Mouse (Mus musculus) adrenal gland, postnatal 25 days (tissue): ENCODE data around the gene Tnfrsf8. TPM values are rescaled to one million over a fixed set of nuclear protein-coding genes. Genes with fewer than 3 reads are reported as not detected.

ENCODE experiments used
- DNase-seq: peaks from one replicate; pipeline ENCODE4 v3.0.0; 2021; ENCODE audit warnings: mixed read lengths
- total RNA-seq: library from RNA; stranded (reverse); gene quantifications from 2 replicates; pipeline ENCODE4 v1.2.3, GENCODE M21; 2021

The Tnfrsf8 gene
- total RNA-seq, 1 experiment from 2014 or later = 0.43 TPM

- DNase-seq = peak; percentile 33
These were observed 47.3 kb downstream of the Tnfrsf8 start for GRCm38 (mm10) chr4:145267631-145268110.

- no peak for DNase-seq
These were observed 48.5 kb downstream of the Tnfrsf8 start for GRCm38 (mm10) chr4:145266505-145266904.

GRCm38 (mm10) chr4:145264761-145265160 is 50.2 kb downstream of the Tnfrsf8 start:
- no peak for DNase-seq

GRCm38 (mm10) chr4:145263583-145263982 is 51.4 kb downstream of the Tnfrsf8 start:
- DNase-seq = no peak

GRCm38 (mm10) chr4:145260802-145261201 is 54.2 kb downstream of the Tnfrsf8 start:
- no peak for DNase-seq

- no peak for DNase-seq
These were observed 57.1 kb downstream of the Tnfrsf8 start for GRCm38 (mm10) chr4:145257751-145258434.

GRCm38 (mm10) chr4:145256144-145256543 is 58.8 kb downstream of the Tnfrsf8 start:
- DNase-seq = no peak

GRCm38 (mm10) chr4:145254418-145254817 is 60.5 kb downstream of the Tnfrsf8 start:
- DNase-seq = no peak

- no peak for DNase-seq
These were observed 62.4 kb downstream of the Tnfrsf8 start for GRCm38 (mm10) chr4:145252611-145253010.

- DNase-seq = no peak
These were observed 63.4 kb downstream of the Tnfrsf8 start for GRCm38 (mm10) chr4:145251546-145251945.

- no peak for DNase-seq
These were observed 65.0 kb downstream of the Tnfrsf8 start for GRCm38 (mm10) chr4:145250002-145250401.

GRCm38 (mm10) chr4:145247556-145247955 is 67.4 kb downstream of the Tnfrsf8 start:
- no peak for DNase-seq

- peak; percentile 64 for DNase-seq
These were observed 68.6 kb downstream of the Tnfrsf8 start, which contains the start of gene Tnfrsf1b for GRCm38 (mm10) chr4:145246173-145247011. Gene Tnfrsf1b (minus strand): TSS chr4:145246870.

GRCm38 (mm10) chr4:145245581-145245980 is 69.4 kb downstream of the Tnfrsf8 start:
- DNase-seq = no peak

- DNase-seq = no peak
These were observed 70.3 kb downstream of the Tnfrsf8 start for GRCm38 (mm10) chr4:145244676-145245075.

GRCm38 (mm10) chr4:145242719-145243350 is 72.1 kb downstream of the Tnfrsf8 start:
- DNase-seq = no peak

- DNase-seq = no peak
These were observed 74.2 kb downstream of the Tnfrsf8 start for GRCm38 (mm10) chr4:145240723-145241231.

- peak; percentile 25 for DNase-seq
These were observed 75.7 kb downstream of the Tnfrsf8 start for GRCm38 (mm10) chr4:145239049-145239830.

GRCm38 (mm10) chr4:145236027-145236426 is 78.9 kb downstream of the Tnfrsf8 start:
- DNase-seq = no peak

- no peak for DNase-seq
These were observed 81.3 kb downstream of the Tnfrsf8 start for GRCm38 (mm10) chr4:145233487-145234228.

GRCm38 (mm10) chr4:145231732-145232131 is 83.2 kb downstream of the Tnfrsf8 start:
- DNase-seq = no peak
